Mouse (Mus musculus): Measurements from ENCODE around the gene Pex12.

- no peak for TF ChIP-seq POLR2A (IDR thresholded peaks at IDR 0.05; ENCODE audit: borderline replicate concordance, low read depth, low read length)
- TF ChIP-seq CTCF (IDR thresholded peaks at IDR 0.05; ENCODE audit: low read depth, low read length): no peak
Measured at GRCm38 (mm10) chr11:83301431-83301831, 955 bp downstream of the Pex12 start.

Data from bone marrow macrophage, adult 2 months (primary cell).